ENCODE assay signal across 8 mouse cellular contexts in the genomic region with DNA sequence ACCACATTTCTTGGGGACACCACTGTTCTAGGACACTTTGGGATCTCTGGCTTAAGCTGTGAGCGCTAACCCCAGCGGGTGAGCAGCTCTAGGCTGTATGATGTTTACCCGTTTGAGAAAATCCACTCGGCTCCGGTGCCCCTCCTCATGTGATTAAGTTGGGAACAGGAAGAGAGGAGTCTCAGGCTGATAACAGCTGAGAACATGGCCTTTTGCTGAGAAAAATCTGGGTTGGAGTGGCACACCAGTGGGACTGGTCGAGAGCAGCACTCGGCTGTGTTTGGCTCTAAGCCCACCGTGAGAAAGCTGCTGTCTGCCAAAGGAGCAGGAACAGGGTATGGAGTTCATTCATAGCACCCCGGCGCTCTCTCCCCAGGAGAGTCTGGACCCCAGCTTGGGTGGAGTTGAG. TPM values are rescaled to one million over a fixed set of nuclear protein-coding genes. Genes with fewer than 3 reads are reported as not detected.
DNase-seq lines count a peak whose midpoint lies in the region; ATAC-seq and TF ChIP-seq lines count a peak whose summit lies in the region.

No protein-coding gene starts in this region.

- peak overlapping the region; percentile 92; the same call in 1 of the 2 replicates for H3K4me3 ChIP-seq in G1E (ENCODE audit: low read depth, low read length)
- peak overlapping the region; percentile 90 for H3K4me3 ChIP-seq in forebrain, embryonic 14.5 days (ENCODE audit: low read depth, low read length)
- H3K4me3 ChIP-seq in limb, embryonic 12.5 days (replicated peaks) = peak overlapping the region; percentile 93
- peak overlapping the region; percentile 93 for H3K4me3 ChIP-seq in neural tube, embryonic 15.5 days (replicated peaks)

- peaks cover 3% of the 10 kb centered on the region; the same call in 1 of the 2 replicates for H3K27me3 ChIP-seq in G1E (ENCODE audit: insufficient read depth, low read length)
- peaks cover 20% of the 10 kb centered on the region for H3K27me3 ChIP-seq in forebrain, embryonic 14.5 days (replicated peaks; ENCODE audit: control insufficient read depth, insufficient read depth, low read length)
- H3K27me3 ChIP-seq in limb, embryonic 12.5 days = peaks cover 50% of the 10 kb centered on the region
- H3K27me3 ChIP-seq in neural tube, embryonic 15.5 days (replicated peaks) = peaks cover 19% of the 10 kb centered on the region

- 6% methylated on average over 10 of the region's 10 CpGs for WGBS in forebrain, embryonic 14.5 days
- WGBS in limb, embryonic 12.5 days = 20% methylated on average over 10 of the region's 10 CpGs
- 10% methylated on average over 10 of the region's 10 CpGs for WGBS in neural tube, embryonic 15.5 days

- ATAC-seq in G1E (ENCODE audit: extremely low read depth, insufficient number of reproducible peaks, low FRiP score, poor library complexity, severe bottlenecking) = no peak
- no peak for ATAC-seq in forebrain, embryonic 14.5 days
- ATAC-seq in limb, embryonic 12.5 days (ENCODE audit: insufficient number of reproducible peaks, insufficient read depth, low FRiP score, low TSS enrichment, low read depth) = no peak
- ATAC-seq in neural tube, embryonic 15.5 days (ENCODE audit: low FRiP score) = no peak

- no peaks in the 10 kb centered on the region for H3K9me3 ChIP-seq in G1E (replicated peaks)
- H3K9me3 ChIP-seq in forebrain, embryonic 14.5 days (replicated peaks; ENCODE audit: control insufficient read depth, low read length) = no peaks in the 10 kb centered on the region
- no peaks in the 10 kb centered on the region for H3K9me3 ChIP-seq in limb, embryonic 12.5 days
- H3K9me3 ChIP-seq in neural tube, embryonic 15.5 days (replicated peaks) = no peaks in the 10 kb centered on the region

- H3K4me2 ChIP-seq in forebrain, embryonic 14.5 days (ENCODE audit: low read length) = peak overlapping the region; percentile 99
- H3K4me2 ChIP-seq in limb, embryonic 12.5 days = peak overlapping the region; percentile 99
- peak overlapping the region; percentile 100 for H3K4me2 ChIP-seq in neural tube, embryonic 15.5 days

- TF ChIP-seq CTCF in G1E (IDR thresholded peaks at IDR 0.05; ENCODE audit: low read depth, low read length) = no peak

- H3K36me3 ChIP-seq in G1E (replicated peaks) = peaks cover 43% of the 10 kb centered on the region
- no peaks in the 10 kb centered on the region for H3K36me3 ChIP-seq in forebrain, embryonic 14.5 days (ENCODE audit: control insufficient read depth, insufficient read depth, low read length)
- no peaks in the 10 kb centered on the region for H3K36me3 ChIP-seq in limb, embryonic 12.5 days
- no peaks in the 10 kb centered on the region for H3K36me3 ChIP-seq in neural tube, embryonic 15.5 days

- H3K9ac ChIP-seq in forebrain, embryonic 14.5 days (ENCODE audit: low read length) = peak overlapping the region; percentile 88
- H3K9ac ChIP-seq in limb, embryonic 12.5 days (replicated peaks) = peak overlapping the region; percentile 80; the same call in 1 of the 2 replicates
- H3K9ac ChIP-seq in neural tube, embryonic 15.5 days (replicated peaks) = peak overlapping the region; percentile 91

- H3K27ac ChIP-seq in forebrain, embryonic 14.5 days (ENCODE audit: low read depth, low read length) = no peak overlapping the region
- H3K27ac ChIP-seq in limb, embryonic 12.5 days = no peak overlapping the region
- no peak overlapping the region for H3K27ac ChIP-seq in neural tube, embryonic 15.5 days (replicated peaks)

- peaks cover 81% of the 10 kb centered on the region for H3K4me1 ChIP-seq in G1E (ENCODE audit: insufficient read depth, low read depth, low read length)
- peaks cover 26% of the 10 kb centered on the region for H3K4me1 ChIP-seq in forebrain, embryonic 14.5 days (ENCODE audit: control insufficient read depth, insufficient read depth, low read length)
- peaks cover 30% of the 10 kb centered on the region for H3K4me1 ChIP-seq in limb, embryonic 12.5 days (replicated peaks)
- peaks cover 50% of the 10 kb centered on the region for H3K4me1 ChIP-seq in neural tube, embryonic 15.5 days

- DNase-seq in cerebellum, adult 11 months = peak; percentile 39
- no peak for DNase-seq in cerebellum, adult 8-10 months
- no peak for DNase-seq in G1E (ENCODE audit: low spot score)
- DNase-seq in forebrain, embryonic 14.5 days (ENCODE audit: low spot score) = peak; percentile 55
- DNase-seq in urinary bladder, adult 2 months (ENCODE audit: low spot score) = no peak
- DNase-seq in spleen, postnatal 10 days (ENCODE audit: low spot score in 2 of 2) = no peak

RNA-seq across cellular contexts. Expression of gene Bahd1, which starts 3.2 kb away (rescaled TPM):
- total RNA-seq in G1E (2014; fragmentation: Nextera tagmentation) (38.2 and 53.9 TPM in 2 replicates), G1E (2017) (11.0 and 12.5 TPM in 2 replicates)
- polyA plus RNA-seq in G1E (2012) = 135 and 153 TPM in 2 replicates
- 2.0 and 2.1 TPM in 2 replicates for polyA plus RNA-seq in forebrain, embryonic 14.5 days (2014; fragmentation: Nextera tagmentation; extraction: Ambion mirVana)
- 3.5 and 4.4 TPM in 2 replicates for polyA plus RNA-seq in limb, embryonic 12.5 days (2016; fragmentation: Nextera tagmentation; extraction: Ambion mirVana)
- polyA plus RNA-seq in neural tube, embryonic 15.5 days (2015; fragmentation: Nextera tagmentation; extraction: Ambion mirVana) = 8.5 TPM in 2 replicates
- 10.2 and 12.4 TPM in 2 replicates for polyA plus RNA-seq in urinary bladder, adult 2 months (2012; rRNA removed)

RNA-seq across cellular contexts. Expression of gene Chst14, which starts 23.0 kb away (rescaled TPM):
- 2.5 and 4.3 TPM in 2 replicates for total RNA-seq in G1E (2014; fragmentation: Nextera tagmentation)
- total RNA-seq in G1E (2017) = 1.2 and 1.3 TPM in 2 replicates
- polyA plus RNA-seq in G1E (2012) = 4.9 and 7.0 TPM in 2 replicates
- polyA plus RNA-seq in forebrain, embryonic 14.5 days (2014; fragmentation: Nextera tagmentation; extraction: Ambion mirVana) = 7.1 and 7.4 TPM in 2 replicates
- 42.9 and 45.6 TPM in 2 replicates for polyA plus RNA-seq in limb, embryonic 12.5 days (2016; fragmentation: Nextera tagmentation; extraction: Ambion mirVana)
- 6.1 and 9.3 TPM in 2 replicates for polyA plus RNA-seq in neural tube, embryonic 15.5 days (2015; fragmentation: Nextera tagmentation; extraction: Ambion mirVana)
- polyA plus RNA-seq in urinary bladder, adult 2 months (2012; rRNA removed) = 19.9 and 20.7 TPM in 2 replicates

RNA-seq across cellular contexts. Expression of gene Ivd, which starts 41.6 kb away (rescaled TPM):
- 13.4 and 18.5 TPM in 2 replicates for total RNA-seq in G1E (2014; fragmentation: Nextera tagmentation)
- 22.2 and 25.4 TPM in 2 replicates for total RNA-seq in G1E (2017)
- 11.4 and 11.5 TPM in 2 replicates for polyA plus RNA-seq in G1E (2012)
- polyA plus RNA-seq in forebrain, embryonic 14.5 days (2014; fragmentation: Nextera tagmentation; extraction: Ambion mirVana) = 39.6 and 45.1 TPM in 2 replicates
- 90.9 and 97.7 TPM in 2 replicates for polyA plus RNA-seq in limb, embryonic 12.5 days (2016; fragmentation: Nextera tagmentation; extraction: Ambion mirVana)
- 51.9 and 59.4 TPM in 2 replicates for polyA plus RNA-seq in neural tube, embryonic 15.5 days (2015; fragmentation: Nextera tagmentation; extraction: Ambion mirVana)
- 87.1 and 91.2 TPM in 2 replicates for polyA plus RNA-seq in urinary bladder, adult 2 months (2012; rRNA removed)

Comparison
In these comparisons a context has a peak if more than half of its experiments do, and no peak if none do; other contexts are left out.
1. DNase-seq: peak in cerebellum, adult 11 months (single experiment) and forebrain, embryonic 14.5 days (single experiment); none in cerebellum, adult 8-10 months (single experiment), G1E (single experiment), urinary bladder, adult 2 months (single experiment) and spleen, postnatal 10 days (0 of 2).
2. RNA of gene Bahd1, which starts 3.2 kb away (polyA plus RNA-seq): 135 to 153 TPM in G1E; 10.2 to 12.4 TPM in urinary bladder, adult 2 months, 8.5 TPM in neural tube, embryonic 15.5 days, 3.5 to 4.4 TPM in limb, embryonic 12.5 days and 2.0 to 2.1 TPM in forebrain, embryonic 14.5 days; every median in the first group is over 10 times any median in the second.
3. Peak in every context shown above with its lines, with median percentiles within 50 percentile points of each other: H3K4me3 ChIP-seq, H3K4me2 ChIP-seq and H3K9ac ChIP-seq.